Mouse (Mus musculus) layer of hippocampus, adult 9-11 months (tissue): ENCODE measurements around the gene Ubr1.

Source experiments
- DNase-seq: peaks from one replicate; pipeline ENCODE4 v3.0.0; 2022

The Ubr1 gene

DNA sequence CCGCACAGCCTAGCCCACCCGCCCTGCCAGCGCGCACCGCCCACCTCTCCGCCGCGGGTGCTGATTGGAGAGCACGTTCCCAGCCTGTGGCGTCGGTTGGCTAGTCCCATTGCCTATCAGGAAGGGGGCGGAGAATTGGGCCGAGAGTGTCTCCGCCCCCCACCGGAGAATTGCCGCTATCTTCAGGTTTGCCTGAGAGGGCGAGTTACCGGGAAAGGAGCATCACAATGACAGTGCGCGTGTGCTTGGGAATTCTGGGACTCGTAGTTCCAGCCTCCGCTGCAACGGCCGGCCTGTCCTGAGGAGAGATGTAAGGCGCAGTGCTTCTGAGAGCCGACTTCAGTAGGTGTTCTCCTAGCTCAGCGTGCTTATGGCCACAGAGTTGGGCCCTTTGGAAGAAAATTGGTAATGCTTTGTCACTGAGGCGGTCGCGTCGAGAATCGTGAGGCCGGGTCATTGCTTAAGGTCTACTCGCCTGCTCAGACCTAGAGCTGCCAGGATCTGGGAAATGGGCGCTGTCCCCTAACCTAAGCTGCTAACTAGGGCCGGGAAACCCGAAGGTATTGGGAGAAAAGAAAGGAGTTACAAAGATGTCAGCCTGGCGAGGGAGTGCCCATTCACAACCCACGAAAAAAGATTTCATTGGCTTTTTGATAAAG lies 120.0 kb downstream of the Ubr1 start, which contains the start of gene Ttbk2:
Gene Ttbk2 (minus strand): TSS at position 181 of the 659 bp plus-strand sequence.
- peak; percentile 98 for DNase-seq

DNA sequence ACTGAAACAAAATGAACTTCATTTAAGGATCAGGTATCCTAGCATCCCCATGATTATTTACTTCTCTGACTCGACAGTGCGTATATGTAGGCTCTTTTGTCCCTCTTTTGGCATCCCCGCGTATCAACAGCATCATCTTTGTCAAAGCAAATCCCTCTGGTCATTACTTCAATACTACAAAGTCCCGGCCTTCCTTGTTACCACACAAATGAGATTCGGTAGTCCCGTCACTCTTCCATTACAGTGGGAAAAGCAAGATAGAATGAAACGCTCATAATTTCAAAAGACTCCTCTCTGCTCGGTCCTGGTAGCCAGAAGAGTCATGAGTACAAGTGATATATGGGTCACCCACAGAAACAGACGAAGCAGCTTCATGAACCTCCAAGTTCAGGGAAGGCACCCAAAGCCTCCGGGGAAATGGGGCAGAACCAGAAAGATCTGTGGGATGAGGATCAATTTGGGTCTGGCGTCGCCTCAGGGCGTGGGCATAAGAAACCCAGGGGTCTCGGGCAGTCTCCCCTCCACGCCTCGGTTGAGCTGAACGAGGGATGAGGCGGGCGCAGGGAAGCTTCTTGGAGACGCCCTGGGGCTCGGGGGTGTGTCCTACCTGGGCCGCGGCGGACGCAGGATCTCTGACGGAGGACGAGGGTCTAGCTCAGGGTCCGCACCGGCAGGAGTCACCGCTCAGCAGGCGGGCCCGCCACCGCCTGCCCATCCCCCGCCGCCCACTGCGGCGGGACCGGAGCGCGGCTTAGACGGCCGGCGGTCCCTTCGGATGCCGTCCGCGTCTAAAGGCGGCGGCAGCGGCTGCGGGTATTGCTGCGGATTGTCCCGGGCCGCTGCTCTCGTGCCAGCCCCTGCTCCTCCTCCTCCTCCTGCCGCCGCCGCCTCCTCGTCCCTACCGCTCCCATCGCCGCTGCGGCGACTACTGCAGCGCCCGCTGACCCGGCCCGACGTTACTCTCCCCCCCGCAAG lies 120.8 kb downstream of the Ubr1 start, which contains the start of gene Cdan1:
Gene Cdan1 (minus strand): TSS at position 680 of the 975 bp plus-strand sequence.
- no peak for DNase-seq

DNA sequence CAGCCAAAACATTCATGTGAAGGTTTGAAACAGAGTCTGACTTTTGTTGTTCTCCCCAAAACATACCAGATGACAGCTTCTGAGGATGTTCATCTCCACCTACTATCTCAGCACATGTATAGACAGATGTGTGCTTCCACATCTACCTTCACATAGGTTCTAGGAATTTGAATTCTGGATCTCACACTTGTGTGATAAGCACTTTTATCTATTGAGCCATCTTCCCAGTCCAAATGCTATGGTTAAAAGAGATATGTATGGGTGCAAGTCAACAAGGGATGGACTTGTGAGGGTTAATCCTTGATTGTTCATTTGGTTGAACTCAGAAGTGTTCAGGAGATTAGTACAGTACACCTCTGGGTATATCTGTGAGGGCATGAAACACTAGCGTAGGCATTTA lies 125.2 kb downstream of the Ubr1 start:
- no peak for DNase-seq

DNA sequence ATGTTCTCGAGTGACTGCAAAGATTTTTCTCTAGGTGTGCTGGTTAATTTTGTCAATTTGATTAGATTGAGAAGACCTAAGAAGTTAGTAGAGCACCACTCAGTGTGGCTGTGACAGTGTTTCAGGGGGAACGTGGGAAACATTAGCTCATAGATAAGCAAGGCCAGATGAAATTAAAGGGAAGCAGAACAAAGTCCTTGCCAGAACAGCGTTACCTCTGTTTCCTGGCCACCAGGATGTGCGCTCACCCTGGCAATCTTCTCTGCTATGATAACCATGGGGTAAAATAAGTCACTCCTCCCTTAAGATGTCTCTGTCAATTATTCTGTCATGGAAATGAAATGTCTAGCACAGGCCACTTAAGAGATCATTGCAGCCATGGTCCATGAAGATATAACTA lies 126.5 kb downstream of the Ubr1 start:
- DNase-seq, result no peak

DNA sequence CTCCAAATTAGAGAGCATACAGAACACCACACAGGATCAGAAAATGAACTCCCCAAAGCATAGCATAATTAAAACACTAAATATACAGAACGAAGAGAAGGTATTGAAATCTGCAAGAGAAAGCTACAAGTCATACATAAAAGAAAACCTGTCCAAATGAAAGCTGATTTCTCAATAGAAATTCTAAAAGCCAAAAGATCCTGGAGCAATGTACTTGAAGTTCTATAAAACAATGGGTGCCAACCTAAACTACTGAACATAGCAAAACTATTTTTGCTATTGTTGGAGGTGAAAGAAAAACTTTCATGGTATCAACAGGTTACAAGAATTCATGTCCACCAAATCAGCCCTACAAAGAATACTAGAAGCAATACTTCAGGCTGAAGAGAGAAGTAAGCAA lies 129.3 kb downstream of the Ubr1 start:
- no peak for DNase-seq

DNA sequence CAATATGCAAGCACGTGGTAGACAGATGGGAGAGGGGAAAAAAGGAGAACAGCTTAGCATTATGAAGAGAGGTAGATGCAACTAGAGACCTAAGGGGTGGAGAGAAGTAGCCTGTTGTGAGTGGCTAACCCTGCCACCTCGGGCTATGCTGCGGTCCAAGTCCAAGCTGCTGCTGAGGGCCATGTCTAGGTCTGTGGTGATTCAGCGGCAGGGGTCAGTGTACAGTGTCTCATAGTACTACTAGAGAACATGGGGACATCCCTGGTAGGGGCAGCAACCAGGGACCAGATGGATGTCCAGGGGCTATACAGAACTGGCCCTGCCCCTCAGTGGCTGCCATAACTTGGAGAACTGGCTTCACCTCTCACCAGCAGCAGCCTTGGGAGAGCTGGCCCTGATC lies 135.3 kb downstream of the Ubr1 start:
- DNase-seq, result no peak

DNA sequence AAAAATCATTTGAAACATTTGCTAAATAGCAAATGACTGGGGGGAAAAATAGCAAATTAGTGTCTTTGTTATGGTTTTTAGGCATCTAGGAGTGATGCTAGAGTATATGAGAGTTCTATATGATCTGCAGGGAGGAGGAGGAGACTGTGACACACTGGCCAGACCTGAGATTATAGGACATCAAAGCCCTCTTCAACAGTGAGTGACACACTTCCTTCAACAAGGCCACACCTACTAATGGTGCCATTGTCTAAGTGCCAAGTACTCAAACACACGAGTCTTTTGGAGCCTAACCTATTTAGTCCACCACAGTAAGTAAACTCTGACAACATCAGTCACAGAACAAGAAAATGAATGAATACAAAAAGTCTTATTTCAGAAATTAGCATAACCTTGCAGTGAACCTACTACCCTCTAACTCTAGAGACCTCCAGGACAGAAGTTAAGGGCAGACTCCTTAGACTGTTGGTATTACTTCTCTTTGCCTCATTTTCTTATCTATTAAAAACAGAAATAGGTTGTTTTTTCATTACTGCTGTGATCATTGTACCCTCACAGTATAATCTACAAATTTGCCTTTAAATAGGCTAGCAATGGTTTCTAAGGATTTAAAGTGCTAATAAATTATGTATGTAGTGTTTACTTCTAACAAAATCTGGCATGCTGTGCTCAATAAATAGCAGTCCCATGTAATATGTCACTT lies 143.4 kb downstream of the Ubr1 start:
- no peak for DNase-seq
